Mouse (Mus musculus) T-cell, adult 2 months (primary cell): ENCODE data around the gene Olfr550.
"Not testable (repeated sequence)": the region's sequence is repeated elsewhere in the genome, so short reads cannot be mapped to it uniquely, and the experiment has no call there.

Experiments
- DNase-seq: peaks from one replicate; pipeline ENCODE4 v3.0.0; 2022; ENCODE audit warnings: low spot score

The Olfr550 gene

DNA sequence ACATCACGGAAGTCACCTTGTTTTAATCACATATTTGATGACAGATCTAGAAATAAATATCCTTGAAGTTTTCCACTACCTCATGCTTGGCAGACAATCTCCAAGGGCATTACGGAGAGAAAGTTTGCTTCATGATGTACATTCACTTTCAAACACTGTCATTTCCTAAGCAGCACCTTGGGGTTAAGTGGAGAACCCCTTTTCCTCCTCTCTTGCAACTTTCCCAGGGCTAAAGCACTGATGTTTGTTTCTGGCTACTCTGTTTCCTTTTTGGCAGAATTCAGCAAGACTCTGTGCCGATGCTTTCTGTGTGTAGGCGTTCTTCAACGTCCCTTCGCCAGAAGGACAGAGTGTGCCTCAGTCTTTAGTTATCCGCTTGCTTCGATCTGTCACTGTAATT lies at the start of gene Olfr550:
TSS of gene Olfr550 (plus strand) at position 301 of the 400 bp plus-strand sequence.
- no peak for DNase-seq

DNA sequence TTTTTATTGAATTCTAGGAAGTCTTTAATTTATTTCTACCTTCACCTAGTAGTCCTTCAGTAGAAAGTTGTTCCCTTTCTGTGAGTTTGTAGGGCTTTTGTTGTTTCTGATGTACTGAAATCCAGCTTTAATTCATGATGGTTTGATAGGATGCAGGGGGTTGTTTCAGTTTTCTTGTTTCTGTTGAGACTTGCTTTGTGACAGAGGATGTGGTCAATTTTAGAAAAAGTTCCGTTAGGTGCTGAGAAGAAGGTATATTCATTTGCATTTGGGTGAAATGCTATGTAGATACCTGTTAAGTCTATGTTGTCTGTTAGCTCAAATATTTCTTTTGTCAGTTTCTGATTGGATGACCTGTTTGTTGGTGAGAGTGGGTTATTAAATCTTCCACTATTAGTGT lies 42.2 kb upstream of the Olfr550 start:
- no peak for DNase-seq

DNA sequence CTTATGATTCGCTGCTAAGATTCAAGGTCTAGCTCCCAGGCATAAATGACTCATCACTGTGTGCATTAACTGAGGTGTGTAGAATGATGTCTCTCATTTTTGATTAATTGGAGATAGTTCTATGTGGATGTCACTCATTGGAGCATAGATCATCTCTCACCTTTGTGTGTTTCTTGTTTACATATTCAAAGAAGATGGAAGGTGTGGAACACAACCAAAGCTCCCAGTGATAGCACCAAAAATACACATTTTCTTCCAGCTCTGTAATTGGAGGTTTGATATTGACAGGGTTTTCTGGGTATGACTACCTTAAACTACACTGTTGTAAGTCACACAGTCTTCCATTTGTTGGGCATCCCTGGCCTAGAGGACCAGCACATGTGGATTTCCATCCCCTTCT lies 36.8 kb upstream of the Olfr550 start, which contains the start of gene Olfr547:
TSS of gene Olfr547 (plus strand) at position 301 of the 400 bp plus-strand sequence.
- DNase-seq = no peak

GRCm38 (mm10) chr7:102540596-102540995 lies 30.6 kb upstream of the Olfr550 start, which contains the start of gene Olfr548-ps1:
Olfr548-ps1 (plus strand) TSS chr7:102540896.
- DNase-seq = no peak

DNA sequence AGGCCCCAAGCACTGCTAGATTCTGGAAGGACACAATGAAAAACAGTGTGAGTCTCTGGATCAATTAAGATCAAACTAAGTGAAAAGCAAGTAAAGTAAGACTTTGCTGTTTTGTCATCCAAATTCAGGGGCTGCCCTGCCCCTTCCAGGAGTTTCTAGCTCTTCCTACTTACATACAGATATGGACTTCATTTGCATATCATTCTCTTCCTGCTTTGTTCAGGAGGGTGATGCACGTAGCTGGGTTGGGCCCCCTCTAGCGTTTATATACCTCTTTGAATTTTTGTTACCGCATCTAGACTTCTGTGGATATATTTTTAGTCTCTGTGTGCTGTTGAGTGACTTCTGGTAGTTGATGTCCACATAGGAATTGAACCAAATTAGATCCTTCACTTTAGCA lies 30.0 kb upstream of the Olfr550 start:
- DNase-seq = no peak

GRCm38 (mm10) chr7:102549570-102549969 lies 21.7 kb upstream of the Olfr550 start, which contains the start of gene Olfr549:
Olfr549 (plus strand) TSS chr7:102549870.
- no peak for DNase-seq

GRCm38 (mm10) chr7:102553279-102553678 lies 18.0 kb upstream of the Olfr550 start:
- DNase-seq = no peak

- DNase-seq = peak; percentile 85
Measured at GRCm38 (mm10) chr7:102564999-102565997, 5.9 kb upstream of the Olfr550 start, which contains the start of gene Trim21. Trim21 (minus strand) TSS chr7:102565486.

DNA sequence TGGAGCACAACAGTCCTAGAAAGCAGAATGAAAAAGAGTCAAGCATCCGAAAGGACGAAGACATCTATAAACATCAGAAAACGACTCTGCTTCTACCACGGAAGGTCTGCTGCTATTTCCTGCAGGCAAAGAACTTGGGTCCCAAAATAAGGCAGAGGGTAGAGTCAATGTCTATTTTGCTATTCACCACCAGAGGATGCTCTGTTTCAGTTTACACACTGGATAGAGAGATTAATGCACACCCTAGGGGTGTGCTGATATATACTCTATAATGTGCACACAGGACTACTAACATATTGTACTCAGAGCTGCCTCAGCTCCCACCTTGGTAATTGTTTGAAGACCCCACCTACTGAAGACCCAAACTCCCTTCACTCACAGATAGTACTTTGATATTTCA lies 5.0 kb upstream of the Olfr550 start:
- no peak for DNase-seq

- DNase-seq = no peak
Measured at GRCm38 (mm10) chr7:102573174-102573830, 2.1 kb downstream of the Olfr550 start.

DNA sequence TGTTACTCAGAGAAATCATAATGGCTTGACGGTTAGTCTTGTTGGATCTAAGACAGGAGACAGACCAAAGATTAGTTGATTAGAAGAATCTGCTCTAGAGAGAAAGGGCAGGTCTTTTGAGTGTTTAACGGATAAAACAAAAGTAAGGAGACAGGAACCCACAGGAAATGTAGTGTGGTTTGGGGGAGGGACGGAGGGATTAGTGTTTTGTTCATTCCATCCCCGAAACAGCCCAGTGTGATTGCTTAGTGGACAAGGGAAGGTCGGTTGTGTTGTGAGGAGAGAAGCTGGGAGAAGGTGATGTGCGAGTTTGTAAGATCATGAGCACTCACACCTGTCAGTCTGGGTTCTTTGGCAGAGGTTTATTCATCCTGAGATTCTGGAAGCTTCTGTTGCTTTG lies 4.8 kb downstream of the Olfr550 start:
- DNase-seq = no peak

GRCm38 (mm10) chr7:102591786-102592185 lies 20.5 kb downstream of the Olfr550 start, which contains the start of gene Olfr551:
Olfr551 (minus strand) TSS chr7:102591886.
- no peak for DNase-seq

DNA sequence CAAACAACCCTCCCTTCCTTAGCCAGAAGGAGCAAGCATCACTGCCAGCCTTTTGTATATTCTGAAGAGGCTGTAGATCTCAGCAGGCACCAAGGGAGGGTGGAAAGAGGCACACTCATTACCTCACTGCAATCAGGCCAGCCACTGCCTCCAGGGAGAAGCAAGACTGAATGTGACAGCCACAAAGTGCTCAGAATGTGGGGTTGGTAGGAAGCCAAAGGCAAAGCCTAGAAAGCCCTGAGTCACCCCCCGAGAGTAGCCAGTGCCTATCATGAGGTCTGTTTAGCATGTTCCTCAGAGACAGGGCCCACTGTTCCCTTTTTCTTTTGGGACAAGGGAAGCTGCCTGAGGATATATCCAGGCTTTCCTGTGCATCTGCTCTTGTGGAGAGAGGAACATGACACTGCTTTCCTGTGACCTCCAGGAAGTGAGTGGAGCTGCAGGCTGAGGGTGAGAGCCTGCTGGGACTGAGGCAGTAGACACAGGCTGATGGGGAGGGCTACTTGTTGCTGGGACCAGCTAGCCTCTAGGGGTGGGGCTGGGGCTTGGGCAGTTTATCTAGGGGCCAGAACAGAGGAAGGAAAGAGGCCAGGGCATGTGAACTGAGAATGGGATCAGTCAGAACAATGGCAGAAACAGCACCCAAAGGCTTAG lies 26.3 kb downstream of the Olfr550 start, which contains the start of gene Olfr552:
TSS of gene Olfr552 (plus strand) at position 393 of the 654 bp plus-strand sequence.
- DNase-seq = no peak

- DNase-seq = no peak
Measured at GRCm38 (mm10) chr7:102618118-102618517, 46.9 kb downstream of the Olfr550 start, which contains the start of gene Olfr553. Olfr553 (minus strand) TSS chr7:102618218.

DNA sequence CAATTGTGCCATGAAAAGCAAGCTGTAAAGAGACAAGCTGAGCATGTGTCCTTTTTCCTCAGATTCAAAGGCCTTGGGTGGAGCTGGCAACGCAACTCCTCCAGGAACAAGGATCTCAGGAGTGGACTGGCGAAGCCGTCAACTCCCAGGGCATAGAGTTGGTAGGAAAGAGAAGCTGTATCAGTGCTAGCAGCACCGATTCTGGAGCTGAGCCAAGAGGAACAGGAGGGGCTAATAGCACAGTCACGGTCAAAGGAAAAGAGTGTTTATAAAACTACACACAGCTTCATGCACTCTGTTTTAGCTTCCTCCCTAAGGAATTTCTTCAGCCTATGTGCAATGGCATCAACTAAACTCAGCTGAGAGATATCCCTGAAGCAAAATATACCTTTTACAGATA lies 48.4 kb downstream of the Olfr550 start:
- no peak for DNase-seq

- not testable (repeated sequence) for DNase-seq
Measured at GRCm38 (mm10) chr7:102620368-102620767, 49.1 kb downstream of the Olfr550 start.
